Mouse (Mus musculus): Measurements from ENCODE around the gene Gm4969. TPM values are rescaled to one million over a fixed set of nuclear protein-coding genes. Genes with fewer than 3 reads are reported as not detected.

Gene Gm4969
- total RNA-seq (2014; rRNA removed), result 5.3 and 8.9 TPM in 2 replicates
- 8.3 and 10.6 TPM in 2 replicates for polyA plus RNA-seq (2015; fragmentation: Nextera tagmentation; extraction: Ambion mirVana)

GRCm38 (mm10) chr7:19118028-19118771 is at the start of gene Gm4969:
Gm4969 (minus strand) TSS chr7:19118368.
- H3K9ac ChIP-seq, result peak within 1 kb of the TSS; percentile 47

GRCm38 (mm10) chr7:19166990-19167389 is 48.8 kb upstream of the Gm4969 start:
- 83% methylated on average over 3 of the region's 3 CpGs for WGBS
- DNase-seq, result no peak
- no peaks in the 10 kb centered on the region for H3K36me3 ChIP-seq (ENCODE audit: insufficient read depth)

More at GRCm38 (mm10) chr7:19118028-19118771, at the start of gene Gm4969:
- DNase-seq, result peak; percentile 89
- 23% methylated on average over 62 of the region's 64 CpGs for WGBS
- TF ChIP-seq CTCF (IDR thresholded peaks at IDR 0.05; ENCODE audit: low read depth), result no peak; the same call in 1 of the 2 replicates
- peak; percentile 58 for ATAC-seq
- peaks cover 8% of the 10 kb centered on the region; the same call in 1 of the 2 replicates for H3K4me1 ChIP-seq (ENCODE audit: insufficient read depth)
- H3K27me3 ChIP-seq (ENCODE audit: insufficient read depth, low read length), result no peaks in the 10 kb centered on the region
- H3K27ac ChIP-seq (ENCODE audit: low read depth, low read length), result 0 out of 2 replicates have a peak within 1 kb of the TSS, but pooled peaks have one; percentile 57
- H3K4me2 ChIP-seq (ENCODE audit: low read depth), result peak within 1 kb of the TSS; percentile 55
- H3K9me3 ChIP-seq (ENCODE audit: low read length), result no peaks in the 10 kb centered on the region
- H3K4me3 ChIP-seq (ENCODE audit: low read depth, low read length), result peak within 1 kb of the TSS; percentile 38
- no peaks in the 10 kb centered on the region for H3K36me3 ChIP-seq (ENCODE audit: insufficient read depth)

DNA sequence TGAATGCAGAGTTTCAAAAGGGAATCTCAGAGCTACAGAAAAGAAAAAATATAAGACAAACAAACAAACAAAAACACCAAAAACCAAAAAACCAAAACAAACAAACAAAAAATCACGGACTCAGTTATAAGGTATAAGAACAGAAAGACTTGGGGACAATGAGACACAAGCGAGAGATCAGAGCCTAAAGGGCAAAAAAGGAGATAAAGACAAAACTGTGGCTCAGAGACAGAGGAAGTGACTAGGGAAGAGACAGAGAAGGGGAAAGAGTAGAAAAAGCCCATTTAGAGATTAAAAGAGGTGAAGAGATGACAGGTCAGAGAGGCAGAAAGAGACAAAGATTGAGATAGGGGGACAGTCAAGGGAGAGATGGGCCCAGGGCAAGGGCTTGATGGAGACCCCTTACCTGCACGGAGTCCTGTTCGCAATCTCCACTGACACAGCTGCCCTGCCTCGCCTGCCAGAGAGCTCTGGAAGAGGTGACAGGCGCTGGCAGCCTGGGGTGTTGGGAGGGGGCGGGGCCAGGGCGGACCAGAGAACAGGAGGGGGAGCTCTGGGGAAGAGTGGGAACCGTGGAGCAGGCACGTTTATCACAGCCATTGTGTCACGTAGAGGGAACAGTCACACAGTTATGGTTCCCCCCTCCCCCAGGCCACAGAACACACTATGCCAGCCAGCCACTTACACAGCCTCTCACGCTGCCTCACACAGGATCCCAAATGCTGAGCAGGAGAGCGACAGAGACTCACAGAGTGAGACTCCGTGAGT is 47.7 kb upstream of the Gm4969 start, which contains the start of gene Gipr:
Gene Gipr (minus strand): TSS at position 472 of the 768 bp plus-strand sequence.
- Histone ChIP-seq H3K9ac (no peak within 1 kb of the TSS; the same call in 1 of the 2 replicates), H3K27ac (ENCODE audit: low read depth, low read length) (peak within 1 kb of the TSS; percentile 67), H3K36me3 (ENCODE audit: insufficient read depth) (no peaks in the 10 kb centered on the region), H3K4me1 (ENCODE audit: insufficient read depth) (peaks cover 24% of the 10 kb centered on the region), H3K4me2 (ENCODE audit: low read depth) (peak within 1 kb of the TSS; percentile 37), H3K9me3 (ENCODE audit: low read length) (no peaks in the 10 kb centered on the region), H3K27me3 (ENCODE audit: insufficient read depth, low read length) (no peaks in the 10 kb centered on the region), H3K4me3 (ENCODE audit: low read depth, low read length) (peak within 1 kb of the TSS; percentile 11; the same call in 1 of the 2 replicates)
- peak; percentile 28 for ATAC-seq
- TF ChIP-seq CTCF (IDR thresholded peaks at IDR 0.05; ENCODE audit: low read depth), result no peak
- WGBS, result 11% methylated on average over 14 of the region's 14 CpGs
- DNase-seq, result peak; percentile 66

More at GRCm38 (mm10) chr7:19166990-19167389, 48.8 kb upstream of the Gm4969 start:
- Histone ChIP-seq H3K9ac (no peak overlapping the region), H3K4me3 (ENCODE audit: low read depth, low read length) (no peak overlapping the region), H3K4me2 (ENCODE audit: low read depth) (no peak overlapping the region), H3K4me1 (ENCODE audit: insufficient read depth) (peaks cover 26% of the 10 kb centered on the region), H3K27ac (ENCODE audit: low read depth, low read length) (no peak overlapping the region; the same call in 1 of the 2 replicates), H3K9me3 (ENCODE audit: low read length) (no peaks in the 10 kb centered on the region), H3K27me3 (ENCODE audit: insufficient read depth, low read length) (no peaks in the 10 kb centered on the region)
- peak; percentile 49 for TF ChIP-seq CTCF (IDR thresholded peaks at IDR 0.05; ENCODE audit: low read depth)
- no peak for ATAC-seq

DNA sequence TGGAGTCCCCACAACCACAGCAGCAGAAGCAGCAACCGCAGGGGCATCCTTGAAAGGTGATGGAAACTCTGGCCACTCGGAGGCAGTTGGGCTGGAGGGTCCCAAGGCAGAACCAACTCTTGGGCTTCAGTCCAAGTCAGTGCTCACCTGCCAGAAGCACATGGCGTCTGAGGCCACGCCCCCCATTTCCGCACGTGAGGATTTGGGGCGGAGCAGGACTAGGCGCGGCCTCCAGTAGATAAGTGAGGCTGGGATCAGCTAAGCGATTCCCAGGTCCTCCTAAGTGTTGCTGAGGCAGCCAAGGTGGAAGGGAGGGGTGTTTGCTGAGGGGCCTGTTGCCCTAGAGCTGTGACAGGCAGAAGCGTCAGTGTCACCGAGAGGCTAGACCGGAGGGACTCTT is 46.8 kb upstream of the Gm4969 start:
- Histone ChIP-seq H3K36me3 (ENCODE audit: insufficient read depth) (no peaks in the 10 kb centered on the region), H3K9ac (no peak overlapping the region), H3K27me3 (ENCODE audit: insufficient read depth, low read length) (no peaks in the 10 kb centered on the region), H3K4me2 (ENCODE audit: low read depth) (peak overlapping the region; percentile 37), H3K9me3 (ENCODE audit: low read length) (no peaks in the 10 kb centered on the region), H3K27ac (ENCODE audit: low read depth, low read length) (no peak overlapping the region), H3K4me1 (ENCODE audit: insufficient read depth) (peaks cover 21% of the 10 kb centered on the region), H3K4me3 (ENCODE audit: low read depth, low read length) (peak overlapping the region; percentile 11; the same call in 1 of the 2 replicates)
- DNase-seq (no peak), ATAC-seq (no peak)
- TF ChIP-seq CTCF (IDR thresholded peaks at IDR 0.05; ENCODE audit: low read depth), result no peak
- 4% methylated on average over 13 of the region's 13 CpGs for WGBS

- 0% methylated on average over 6 of the region's 6 CpGs for WGBS
- ATAC-seq, result peak; percentile 46
- TF ChIP-seq CTCF (IDR thresholded peaks at IDR 0.05; ENCODE audit: low read depth), result no peak
- Histone ChIP-seq H3K4me2 (ENCODE audit: low read depth) (peak overlapping the region; percentile 37), H3K4me1 (ENCODE audit: insufficient read depth) (0 out of 2 replicates have a peak, but pooled peaks cover 14% of the 10 kb centered on the region), H3K4me3 (ENCODE audit: low read depth, low read length) (no peak overlapping the region), H3K27ac (ENCODE audit: low read depth, low read length) (no peak overlapping the region), H3K9ac (no peak overlapping the region), H3K36me3 (ENCODE audit: insufficient read depth) (no peaks in the 10 kb centered on the region), H3K27me3 (ENCODE audit: insufficient read depth, low read length) (no peaks in the 10 kb centered on the region), H3K9me3 (ENCODE audit: low read length) (no peaks in the 10 kb centered on the region)
- DNase-seq, result no peak
These were observed 46.0 kb upstream of the Gm4969 start for GRCm38 (mm10) chr7:19164189-19164588.

- TF ChIP-seq CTCF (IDR thresholded peaks at IDR 0.05; ENCODE audit: low read depth), result no peak
- no peaks in the 10 kb centered on the region for H3K36me3 ChIP-seq (ENCODE audit: insufficient read depth)
- ATAC-seq (no peak), DNase-seq (no peak)
- H3K4me1 ChIP-seq (ENCODE audit: insufficient read depth), result 0 out of 2 replicates have a peak, but pooled peaks cover 15% of the 10 kb centered on the region
- H3K27ac ChIP-seq (ENCODE audit: low read depth, low read length), result no peak overlapping the region
- H3K9me3 ChIP-seq (ENCODE audit: low read length), result no peaks in the 10 kb centered on the region
- H3K4me3 ChIP-seq (ENCODE audit: low read depth, low read length), result no peak overlapping the region
- peak overlapping the region; percentile 37 for H3K4me2 ChIP-seq (ENCODE audit: low read depth)
- H3K27me3 ChIP-seq (ENCODE audit: insufficient read depth, low read length), result no peaks in the 10 kb centered on the region
- WGBS, result 29% methylated on average over 12 of the region's 12 CpGs
- H3K9ac ChIP-seq, result no peak overlapping the region
These were observed 45.6 kb upstream of the Gm4969 start for GRCm38 (mm10) chr7:19163752-19164151.

Measured in forebrain, postnatal 0 days (tissue).